Mouse (Mus musculus) limb, embryonic 14.5 days (tissue): ENCODE results near the gene Tas2r118. TPM values are rescaled to one million over a fixed set of nuclear protein-coding genes. Genes with fewer than 3 reads are reported as not detected.

Experiments used
- ATAC-seq: fragments of 200-750 bp; cut with Nextera tagmentation; 2 replicates; pipeline ENCODE4 v1.8.0; 2017; ENCODE audit warnings: low read depth, moderate number of reproducible peaks, moderate TSS enrichment; ENCODE audit not compliant: low FRiP score
- DNase-seq: peaks from one replicate; pipeline ENCODE4 v3.0.0-alpha.2; 2015; ENCODE audit warnings: low spot score
- H3K27ac ChIP-seq: fragments of 300-500 bp; sonication (generic); replicated peaks from 2 replicates; pipeline ENCODE4 v1.5.1; 2014; ENCODE audit warnings: low read depth, mild to moderate bottlenecking, low read length, moderate library complexity, mixed read lengths
- H3K27me3 ChIP-seq: fragments of 300-500 bp; sonication (generic); 2 replicates; pipeline ENCODE4 v1.6.1; 2014; ENCODE audit warnings: low read length, mixed read lengths; ENCODE audit not compliant: control insufficient read depth, insufficient read depth
- H3K36me3 ChIP-seq: fragments of 300-500 bp; sonication (generic); 2 replicates; pipeline ENCODE4 v1.6.1; 2014; ENCODE audit warnings: mild to moderate bottlenecking, low read length, moderate library complexity, mixed read lengths; ENCODE audit not compliant: control insufficient read depth, insufficient read depth
- H3K4me1 ChIP-seq: fragments of 300-500 bp; sonication (generic); 2 replicates; pipeline ENCODE4 v1.6.1; 2014; ENCODE audit warnings: antibody characterized with exemption, low read length, mixed read lengths; ENCODE audit not compliant: control insufficient read depth, insufficient read depth
- H3K4me2 ChIP-seq: fragments of 300-500 bp; sonication (generic); replicated peaks from 2 replicates; pipeline ENCODE4 v1.6.1; 2014; ENCODE audit warnings: low read depth, mild to moderate bottlenecking, low read length, moderate library complexity; ENCODE audit not compliant: severe bottlenecking
- H3K4me3 ChIP-seq: fragments of 300-500 bp; sonication (generic); replicated peaks from 2 replicates; pipeline ENCODE4 v1.5.1; 2014; ENCODE audit warnings: low read length
- H3K9ac ChIP-seq: fragments of 300-500 bp; sonication (generic); 2 replicates; pipeline ENCODE4 v1.6.1; 2014; ENCODE audit warnings: mild to moderate bottlenecking, low read depth, low read length, moderate library complexity; ENCODE audit not compliant: severe bottlenecking
- H3K9me3 ChIP-seq: fragments of 300-500 bp; sonication (generic); 2 replicates; pipeline ENCODE4 v1.6.1; 2016; ENCODE audit warnings: low read length; ENCODE audit not compliant: control insufficient read depth
- POLR2A ChIP-seq: fragments of 200-500 bp; IDR thresholded peaks from 2 replicates; pipeline ENCODE4 v1.8.0; 2012; ENCODE audit warnings: inconsistent platforms, mild to moderate bottlenecking, moderate library complexity, borderline replicate concordance; ENCODE audit not compliant: insufficient read depth, insufficient read length; ENCODE audit errors: extremely low read depth
- WGBS: fragments of 180-500 bp; shearing (Covaris S2); extraction: QIAGEN DNeasy Blood & Tissue Kit; methylation state at CpG from one replicate; pipeline ENCODE4 v1.1.7; 2014; 5-methylcytosine and 5-hydroxymethylcytosine counted together
- polyA plus RNA-seq, 2 experiments: library from polyadenylated mRNA; depleted of rRNA in 1 of 2; stranded (reverse) in 1 of 2; unstranded in 1 of 2; fragments of >200 nt; fragmentation: Nextera tagmentation in 1 of 2; extraction: Ambion mirVana in 1 of 2; gene quantifications; 2 replicates each; pipeline versions ENCODE4 v1.2.1 to v1.2.3; 2012 to 2014

The Tas2r118 gene
- polyA plus RNA-seq, 2 experiments = not detected

DNA sequence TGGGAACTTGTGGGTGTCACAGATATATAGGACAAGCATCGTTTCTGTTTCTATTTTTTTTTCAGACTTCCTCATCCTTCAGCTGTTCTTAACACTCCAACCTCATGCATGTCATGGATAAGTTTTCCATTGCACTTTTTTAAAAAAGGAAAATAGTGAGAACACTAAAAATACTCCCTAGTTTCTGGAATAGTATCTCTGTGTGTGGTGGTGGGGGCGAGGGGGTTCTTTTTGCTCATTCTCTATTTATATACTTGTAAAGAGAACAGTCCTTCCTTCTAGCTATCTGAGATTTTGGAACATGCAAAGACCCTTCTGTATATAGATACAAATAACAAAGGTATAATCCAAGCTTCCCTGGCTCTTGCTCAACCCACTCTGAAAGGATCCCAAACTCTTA lies 2.9 kb downstream of the Tas2r118 start:
- no peaks in the 10 kb centered on the region for H3K36me3 ChIP-seq
- H3K9me3 ChIP-seq = no peaks in the 10 kb centered on the region
- no peak for DNase-seq
- H3K27ac ChIP-seq = no peak overlapping the region
- no peaks in the 10 kb centered on the region for H3K4me1 ChIP-seq
- 78% methylated on average over 2 of the region's 2 CpGs for WGBS
- no peak overlapping the region for H3K4me3 ChIP-seq
- ATAC-seq = no peak
- no peaks in the 10 kb centered on the region for H3K27me3 ChIP-seq
- no peak overlapping the region for H3K4me2 ChIP-seq
- TF ChIP-seq POLR2A = no peak
- H3K9ac ChIP-seq = no peak overlapping the region

DNA sequence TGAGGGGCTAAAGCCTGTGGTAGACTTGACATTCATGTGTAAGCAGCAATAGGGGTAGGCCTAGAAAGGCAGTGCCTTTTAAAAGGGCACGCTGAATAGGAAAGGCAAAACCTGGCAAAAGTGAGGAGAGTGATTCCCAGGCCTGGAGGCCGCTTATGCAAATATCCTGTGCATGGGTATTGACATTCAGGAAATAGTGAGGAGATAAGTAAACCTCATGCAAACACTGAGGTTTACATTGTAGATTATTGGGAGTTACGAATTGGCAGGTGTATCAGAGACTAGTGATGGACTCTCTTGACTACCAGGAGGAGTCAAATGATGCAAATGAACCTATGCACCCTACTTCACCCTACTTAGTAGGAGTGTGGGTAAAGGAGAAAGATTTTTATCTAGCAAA lies 3.9 kb downstream of the Tas2r118 start:
- WGBS = 89% methylated on average over 3 of the region's 3 CpGs
- H3K27ac ChIP-seq = no peak overlapping the region
- TF ChIP-seq POLR2A = no peak
- H3K4me1 ChIP-seq = no peaks in the 10 kb centered on the region
- H3K36me3 ChIP-seq = no peaks in the 10 kb centered on the region
- no peak overlapping the region for H3K4me3 ChIP-seq
- ATAC-seq = no peak
- H3K27me3 ChIP-seq = no peaks in the 10 kb centered on the region
- no peak overlapping the region for H3K4me2 ChIP-seq
- DNase-seq = no peak
- no peak overlapping the region for H3K9ac ChIP-seq
- no peaks in the 10 kb centered on the region for H3K9me3 ChIP-seq

DNA sequence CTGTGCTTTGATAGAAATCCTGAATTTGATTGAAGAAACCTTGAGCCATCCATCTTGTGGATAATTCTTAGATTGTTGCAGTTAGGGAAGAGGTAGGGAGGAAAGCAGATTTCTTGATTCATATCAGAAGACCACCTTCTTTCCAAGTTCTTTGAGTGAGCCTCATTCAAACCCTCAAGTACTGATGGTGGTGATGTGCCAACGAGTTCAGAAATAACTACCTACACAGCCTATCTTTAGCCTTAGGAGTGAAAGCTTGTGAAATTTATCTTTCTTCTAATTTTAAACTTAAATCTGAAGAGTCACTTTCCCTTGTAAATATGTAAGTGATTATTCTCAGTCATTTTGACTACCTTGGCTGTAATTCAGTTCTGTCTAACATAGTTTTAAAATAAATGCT lies 6.1 kb downstream of the Tas2r118 start:
- Histone ChIP-seq H3K4me1 (no peaks in the 10 kb centered on the region), H3K9ac (no peak overlapping the region), H3K9me3 (no peaks in the 10 kb centered on the region), H3K4me2 (no peak overlapping the region), H3K27ac (no peak overlapping the region), H3K27me3 (no peaks in the 10 kb centered on the region), H3K4me3 (no peak overlapping the region), H3K36me3 (no peaks in the 10 kb centered on the region)
- TF ChIP-seq POLR2A = no peak
- DNase-seq (no peak), ATAC-seq (no peak)
- WGBS = 71% methylated on average over 1 of the region's 1 CpGs

DNA sequence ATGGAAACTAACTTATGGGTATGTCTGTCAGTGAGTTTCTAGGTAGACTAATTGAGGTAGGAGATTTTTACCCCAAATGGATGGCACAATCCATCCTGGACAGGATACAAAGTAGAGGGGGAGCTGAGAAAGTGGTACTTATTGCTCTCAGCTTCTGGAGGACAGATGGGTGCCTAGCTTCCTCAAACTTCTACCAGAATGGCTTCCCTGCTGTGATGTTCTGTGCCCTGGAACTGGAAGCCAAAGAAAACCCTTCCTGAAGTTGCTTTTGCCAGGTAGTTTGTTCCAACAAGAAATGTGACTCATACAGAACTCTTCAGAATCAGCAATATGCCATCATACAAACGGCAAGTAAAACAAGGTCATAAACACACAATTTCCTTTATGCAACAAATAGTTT lies 29.1 kb downstream of the Tas2r118 start:
- no peaks in the 10 kb centered on the region for H3K9me3 ChIP-seq
- H3K9ac ChIP-seq = no peak overlapping the region
- H3K27ac ChIP-seq = no peak overlapping the region
- 90% methylated on average over 1 of the region's 1 CpGs for WGBS
- no peak overlapping the region for H3K4me2 ChIP-seq
- DNase-seq (no peak), ATAC-seq (no peak)
- no peaks in the 10 kb centered on the region for H3K27me3 ChIP-seq
- no peaks in the 10 kb centered on the region for H3K4me1 ChIP-seq
- no peak for TF ChIP-seq POLR2A
- no peak overlapping the region for H3K4me3 ChIP-seq
- H3K36me3 ChIP-seq = no peaks in the 10 kb centered on the region

DNA sequence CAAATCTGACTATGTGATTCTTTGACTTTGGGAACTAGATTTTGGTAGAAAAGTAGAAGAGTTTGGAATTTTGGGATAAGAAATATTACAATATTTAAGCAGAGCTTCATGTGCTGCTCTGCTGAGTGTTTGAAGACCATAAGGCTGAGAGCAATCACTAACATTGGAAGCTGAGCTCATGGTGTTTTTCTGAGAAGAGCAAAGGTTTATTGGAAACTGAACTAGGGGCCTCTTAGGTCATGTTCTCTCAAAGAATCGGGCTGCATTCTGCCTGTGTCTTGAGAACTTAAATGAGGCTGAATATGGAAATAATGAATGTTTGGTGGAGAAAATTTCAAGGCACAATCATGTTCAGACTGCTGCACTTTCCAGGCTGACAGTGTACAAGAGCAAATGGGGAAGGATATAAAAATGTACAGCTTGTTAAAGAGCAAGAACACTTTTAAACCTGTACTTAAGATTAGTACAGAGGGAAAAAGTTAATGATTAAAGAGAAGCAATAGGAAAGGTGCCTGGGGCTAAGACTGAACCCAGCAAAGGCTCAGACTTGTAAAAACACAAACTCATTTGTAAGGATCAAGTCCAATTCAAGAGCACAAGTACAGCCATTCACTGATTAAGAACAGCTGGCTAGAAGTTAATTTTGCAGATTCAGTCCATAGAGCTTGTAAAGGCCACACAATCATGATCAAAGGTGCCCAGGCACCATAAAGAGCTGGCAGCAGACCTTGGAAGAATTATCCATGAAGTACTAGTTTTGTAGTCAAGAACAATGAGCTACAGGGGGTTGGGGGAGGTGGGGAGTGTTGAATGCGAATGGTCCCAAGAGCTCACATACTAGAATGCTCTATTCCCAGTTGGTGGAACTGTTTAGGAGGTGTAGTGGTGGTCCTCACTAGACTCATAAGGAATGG lies 31.0 kb downstream of the Tas2r118 start:
- WGBS = 29% methylated on average over 2 of the region's 2 CpGs
- H3K27ac ChIP-seq = no peak overlapping the region
- no peaks in the 10 kb centered on the region for H3K27me3 ChIP-seq
- H3K4me1 ChIP-seq = no peaks in the 10 kb centered on the region
- DNase-seq (peak; percentile 66), ATAC-seq (peak; percentile 76)
- no peak overlapping the region for H3K9ac ChIP-seq
- H3K4me2 ChIP-seq = no peak overlapping the region
- no peaks in the 10 kb centered on the region for H3K36me3 ChIP-seq
- no peak overlapping the region for H3K4me3 ChIP-seq
- no peaks in the 10 kb centered on the region for H3K9me3 ChIP-seq
- TF ChIP-seq POLR2A = no peak

DNA sequence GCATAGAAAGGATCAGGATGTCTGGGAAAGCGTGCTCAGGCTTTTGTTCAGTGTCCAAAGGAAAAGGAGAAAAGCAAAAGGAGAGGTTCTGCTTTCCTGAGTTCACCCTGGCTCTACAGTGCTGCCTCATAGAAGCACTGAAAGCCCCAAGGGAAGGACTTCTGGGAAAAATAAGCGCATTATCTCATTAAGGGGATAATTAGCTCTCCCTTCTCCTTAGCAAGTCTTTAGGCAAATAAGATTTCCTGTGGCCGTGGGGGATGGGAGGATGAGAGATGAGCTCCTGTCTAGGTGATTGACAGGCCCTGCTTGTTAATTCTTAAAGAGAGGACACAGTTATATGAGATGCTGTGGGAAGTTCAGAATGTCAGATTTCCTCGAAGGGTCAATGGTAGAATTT lies 33.4 kb downstream of the Tas2r118 start:
- no peaks in the 10 kb centered on the region for H3K9me3 ChIP-seq
- DNase-seq (no peak), ATAC-seq (no peak)
- H3K27me3 ChIP-seq = no peaks in the 10 kb centered on the region
- 58% methylated on average over 4 of the region's 4 CpGs for WGBS
- H3K4me1 ChIP-seq = peaks cover 8% of the 10 kb centered on the region
- no peak overlapping the region for H3K27ac ChIP-seq
- H3K4me3 ChIP-seq = no peak overlapping the region
- H3K4me2 ChIP-seq = no peak overlapping the region
- no peaks in the 10 kb centered on the region for H3K36me3 ChIP-seq
- TF ChIP-seq POLR2A = no peak
- H3K9ac ChIP-seq = no peak overlapping the region
